Mouse (Mus musculus) lung, postnatal 0 days (tissue): ENCODE measurements at regions not wholly inside any gene's neighbourhood (a gene's known extent, or its start where the extent isn't known, plus 50 kb on each side); places are given as distances from the start of the nearest gene placed in this dataset.

ENCODE experiments used
- CTCF ChIP-seq: IDR thresholded peaks from 2 replicates; pipeline ENCODE4 v1.5.1; 2016; ENCODE audit warnings: antibody characterized with exemption, mild to moderate bottlenecking
- EP300 ChIP-seq: IDR thresholded peaks from 2 replicates; pipeline ENCODE4 v1.6.1; 2016; ENCODE audit warnings: antibody characterized with exemption, mild to moderate bottlenecking, control low read depth

- TF ChIP-seq CTCF (no peak), EP300 (no peak)
These were observed 321.5 kb upstream of the Sall1 start for GRCm38 (mm10) chr8:89365430-89365829.
